Mouse (Mus musculus) embryonic facial prominence, embryonic 15.5 days (tissue): ENCODE measurements around the gene Cptp. TPM values are rescaled to one million over a fixed set of nuclear protein-coding genes. Genes with fewer than 3 reads are reported as not detected.

Experiments used
- ATAC-seq: fragments of 200-750 bp; cut with Nextera tagmentation; 2 replicates; pipeline ENCODE4 v1.8.0; 2017; ENCODE audit warnings: low read depth, moderate TSS enrichment; ENCODE audit not compliant: insufficient number of reproducible peaks, low FRiP score, low TSS enrichment
- H3K27ac ChIP-seq: fragments of 300-500 bp; sonication (generic); replicated peaks from 2 replicates; pipeline ENCODE4 v1.5.1; 2015; ENCODE audit warnings: mild to moderate bottlenecking, inconsistent platforms
- H3K27me3 ChIP-seq: fragments of 300-500 bp; sonication (generic); 2 replicates; pipeline ENCODE4 v1.6.1; 2015; ENCODE audit warnings: inconsistent platforms
- H3K36me3 ChIP-seq: fragments of 300-500 bp; sonication (generic); 2 replicates; pipeline ENCODE4 v1.6.1; 2015; ENCODE audit warnings: mild to moderate bottlenecking, inconsistent platforms
- H3K4me1 ChIP-seq: fragments of 300-500 bp; sonication (generic); 2 replicates; pipeline ENCODE4 v1.6.1; 2015; ENCODE audit warnings: inconsistent platforms
- H3K4me2 ChIP-seq: fragments of 300-500 bp; sonication (generic); replicated peaks from 2 replicates; pipeline ENCODE4 v1.6.1; 2015; ENCODE audit warnings: mild to moderate bottlenecking, inconsistent platforms
- H3K4me3 ChIP-seq: fragments of 300-500 bp; sonication (generic); replicated peaks from 2 replicates; pipeline ENCODE4 v1.5.1; 2015; ENCODE audit warnings: mild to moderate bottlenecking, inconsistent platforms
- H3K9ac ChIP-seq: fragments of 300-500 bp; sonication (generic); 2 replicates; pipeline ENCODE4 v1.6.1; 2015; ENCODE audit warnings: inconsistent platforms
- H3K9me3 ChIP-seq: fragments of 300-500 bp; sonication (generic); replicated peaks from 2 replicates; pipeline ENCODE4 v1.6.1; 2016; ENCODE audit warnings: inconsistent platforms
- WGBS: fragments of 180-500 bp; shearing (Covaris S2); methylation state at CpG from one replicate; pipeline ENCODE4 v1.1.7; 2015; 5-methylcytosine and 5-hydroxymethylcytosine counted together
- polyA plus RNA-seq: library from polyadenylated mRNA; unstranded; fragments of >200 nt; fragmentation: Nextera tagmentation; extraction: Ambion mirVana; gene quantifications from 2 replicates; pipeline ENCODE4 v1.2.1, GENCODE M21; 2015

The Cptp gene
- polyA plus RNA-seq, 1 experiment from 2014 or later, result 20.1 TPM

DNA sequence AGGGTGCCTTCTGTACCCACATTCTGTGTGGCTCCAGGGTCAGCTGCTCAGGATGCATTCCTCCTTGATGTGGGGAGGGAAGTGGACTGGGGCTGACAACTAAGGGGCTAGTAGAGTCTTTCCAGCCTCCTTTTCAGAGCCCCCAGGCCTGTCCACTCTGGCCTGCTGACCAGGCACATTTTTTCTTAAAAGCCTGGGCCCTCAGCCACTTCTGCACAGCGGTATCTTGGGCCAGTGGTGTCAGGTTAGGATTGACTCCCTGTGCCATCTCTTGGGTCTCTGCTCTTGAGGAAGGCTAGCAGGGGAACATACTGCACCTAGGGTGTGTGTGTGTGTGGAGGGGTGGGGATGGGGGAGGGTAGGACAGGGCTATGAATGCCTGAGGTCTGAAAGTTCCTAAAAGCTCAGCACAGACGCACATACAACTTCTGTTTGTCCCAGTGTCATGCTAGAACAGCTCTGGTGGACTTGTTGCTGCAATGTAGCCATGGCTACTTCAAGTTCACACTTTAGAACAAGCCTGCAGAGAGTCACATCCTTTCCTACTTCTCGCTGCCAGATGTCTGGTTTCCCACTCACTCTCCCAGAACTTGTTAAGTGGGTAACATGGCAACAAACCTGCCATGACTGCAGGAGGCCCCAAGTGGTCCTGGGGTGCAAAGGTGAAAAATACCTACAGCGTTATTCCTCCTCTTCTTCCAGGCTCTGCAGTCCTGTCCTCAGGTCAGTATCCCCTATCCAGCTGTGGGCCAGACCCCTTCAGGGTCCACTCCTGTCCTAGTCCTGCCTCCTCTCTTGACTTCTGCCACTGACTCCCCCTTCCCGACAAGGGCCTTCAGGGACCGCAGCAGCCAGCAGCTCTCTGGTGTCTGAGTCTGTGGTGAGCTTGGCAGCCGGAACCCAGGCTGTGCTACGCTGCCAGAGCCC lies 28.9 kb downstream of the Cptp start:
- Histone ChIP-seq H3K4me2 (peak overlapping the region; percentile 91), H3K27ac (peak overlapping the region; percentile 89), H3K27me3 (no peaks in the 10 kb centered on the region), H3K9ac (peak overlapping the region; percentile 51), H3K36me3 (peaks cover 17% of the 10 kb centered on the region), H3K4me1 (peaks cover 46% of the 10 kb centered on the region), H3K9me3 (no peaks in the 10 kb centered on the region), H3K4me3 (peak overlapping the region; percentile 55)
- 11% methylated on average over 8 of the region's 8 CpGs for WGBS
- no peak for ATAC-seq

DNA sequence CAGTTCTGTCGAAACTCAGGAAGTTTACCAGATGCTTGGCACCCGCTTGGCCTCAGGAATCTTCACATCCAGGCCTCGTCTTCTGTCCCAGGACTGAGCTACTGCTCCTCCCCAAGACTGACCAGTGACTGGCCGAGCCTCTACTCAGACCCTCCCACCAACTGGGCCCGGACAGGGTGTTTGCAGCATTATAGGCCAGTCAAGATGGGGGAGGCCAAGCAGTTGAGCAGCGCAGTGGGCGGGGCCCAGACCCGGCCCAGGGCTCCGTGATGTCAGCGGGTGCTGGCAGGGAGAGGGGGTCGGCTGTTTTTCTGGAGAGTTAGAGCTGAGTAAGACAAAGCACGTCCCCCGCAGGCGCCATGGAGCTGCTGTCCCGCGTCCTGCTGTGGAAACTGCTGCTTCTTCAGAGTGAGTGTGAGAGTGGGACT lies 29.7 kb downstream of the Cptp start, which contains the start of gene Mxra8:
Gene Mxra8, plus strand, starts transcription at position 198 of the 428 bp plus-strand sequence.
- ATAC-seq, result peak; percentile 85
- peaks cover 46% of the 10 kb centered on the region for H3K4me1 ChIP-seq
- peak within 1 kb of the TSS; percentile 89 for H3K27ac ChIP-seq
- 5% methylated on average over 16 of the region's 16 CpGs for WGBS
- no peaks in the 10 kb centered on the region for H3K9me3 ChIP-seq
- peak within 1 kb of the TSS; percentile 55 for H3K4me3 ChIP-seq
- H3K9ac ChIP-seq, result peak within 1 kb of the TSS; percentile 51
- H3K4me2 ChIP-seq, result peak within 1 kb of the TSS; percentile 91
- no peaks in the 10 kb centered on the region for H3K27me3 ChIP-seq
- H3K36me3 ChIP-seq, result peaks cover 17% of the 10 kb centered on the region

DNA sequence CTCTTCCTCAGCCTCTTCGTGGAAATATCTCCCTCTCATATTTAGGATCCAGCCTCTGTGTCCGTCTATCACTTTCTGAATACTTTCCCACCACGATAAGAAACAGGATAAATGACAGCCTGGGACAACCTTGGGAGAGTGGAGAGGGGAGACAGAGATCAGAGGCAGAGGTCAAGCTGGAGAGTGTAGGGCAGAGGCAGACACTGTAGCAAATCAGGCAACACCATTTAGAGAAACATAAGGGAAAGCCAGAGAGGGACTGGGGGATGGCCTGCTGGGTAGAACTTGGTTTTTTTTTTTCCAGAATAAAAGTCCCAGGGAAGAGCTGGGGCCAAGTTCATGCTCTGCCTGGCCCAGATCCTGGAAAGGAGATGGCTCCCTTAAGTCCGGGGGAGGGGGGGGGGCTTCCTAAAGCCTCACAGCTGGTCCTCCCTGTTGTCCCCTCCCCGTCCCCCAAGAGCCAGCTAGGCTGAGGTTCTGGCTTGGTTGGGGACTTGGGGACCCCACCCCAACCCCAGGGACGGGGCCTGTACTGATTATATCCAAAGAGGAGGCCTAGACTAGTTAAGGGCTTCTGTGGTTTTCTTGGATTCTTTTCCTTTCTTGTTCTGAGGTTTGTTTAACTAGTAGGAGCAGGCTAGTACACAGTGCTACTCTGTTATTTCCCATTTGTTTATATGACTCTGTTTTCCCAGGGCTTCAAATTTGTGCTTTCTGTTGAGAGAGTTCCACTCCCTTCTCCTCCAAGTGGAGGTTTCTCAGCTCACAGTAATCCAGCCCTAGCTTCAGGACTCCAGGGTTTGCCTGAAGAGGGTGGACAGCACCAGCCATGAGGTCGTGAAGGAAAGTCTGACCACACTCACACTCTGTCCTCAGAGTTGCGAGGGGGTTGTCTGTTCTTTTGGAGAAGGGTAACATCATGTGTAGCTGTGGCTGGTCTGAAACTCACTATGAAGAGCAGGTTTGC lies 30.8 kb downstream of the Cptp start:
- ATAC-seq, result peak; percentile 30; the same call in 1 of the 2 replicates
- peak overlapping the region; percentile 89 for H3K27ac ChIP-seq
- H3K4me1 ChIP-seq, result peaks cover 56% of the 10 kb centered on the region
- peak overlapping the region; percentile 91 for H3K4me2 ChIP-seq
- WGBS, result 51% methylated on average over 8 of the region's 8 CpGs
- H3K9ac ChIP-seq, result no peak overlapping the region
- H3K9me3 ChIP-seq, result no peaks in the 10 kb centered on the region
- H3K27me3 ChIP-seq, result no peaks in the 10 kb centered on the region
- peak overlapping the region; percentile 11; the same call in 1 of the 2 replicates for H3K4me3 ChIP-seq
- peaks cover 12% of the 10 kb centered on the region for H3K36me3 ChIP-seq

DNA sequence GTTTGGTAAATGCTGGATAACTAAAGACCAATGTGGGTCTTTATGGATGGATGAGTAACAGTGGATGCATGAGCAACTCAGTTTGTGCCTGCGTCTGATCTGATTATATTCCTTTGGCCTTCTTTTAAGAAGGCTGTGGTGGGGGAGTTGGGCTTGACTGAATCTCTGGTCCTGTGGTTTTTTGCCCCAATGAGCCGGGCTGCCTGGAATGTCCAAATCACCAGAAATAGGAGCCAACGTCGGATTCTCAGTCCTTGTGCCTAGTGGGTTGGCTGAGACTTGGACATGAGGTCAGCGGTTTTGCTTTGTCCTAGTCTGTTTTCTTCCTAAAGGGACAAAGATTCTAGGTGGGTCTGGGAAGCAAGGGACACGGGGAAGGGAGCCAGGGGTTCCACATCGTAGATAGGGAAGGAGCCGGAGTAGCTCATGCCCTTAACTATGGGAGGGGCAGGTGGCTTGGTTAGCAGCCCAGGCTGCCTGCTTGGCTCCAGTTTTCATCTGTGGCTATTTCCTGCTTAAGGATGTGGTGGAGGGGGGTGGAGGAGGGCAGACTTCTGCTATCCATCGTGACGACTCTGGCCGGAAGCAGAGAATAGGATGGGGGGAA lies 31.7 kb downstream of the Cptp start:
- peak overlapping the region; percentile 89 for H3K27ac ChIP-seq
- H3K9me3 ChIP-seq, result no peaks in the 10 kb centered on the region
- H3K9ac ChIP-seq, result no peak overlapping the region
- WGBS, result 64% methylated on average over 11 of the region's 11 CpGs
- no peaks in the 10 kb centered on the region for H3K27me3 ChIP-seq
- H3K36me3 ChIP-seq, result peaks cover 11% of the 10 kb centered on the region
- no peak overlapping the region for H3K4me3 ChIP-seq
- peaks cover 65% of the 10 kb centered on the region for H3K4me1 ChIP-seq
- peak overlapping the region; percentile 22; the same call in 1 of the 2 replicates for H3K4me2 ChIP-seq
- no peak for ATAC-seq

DNA sequence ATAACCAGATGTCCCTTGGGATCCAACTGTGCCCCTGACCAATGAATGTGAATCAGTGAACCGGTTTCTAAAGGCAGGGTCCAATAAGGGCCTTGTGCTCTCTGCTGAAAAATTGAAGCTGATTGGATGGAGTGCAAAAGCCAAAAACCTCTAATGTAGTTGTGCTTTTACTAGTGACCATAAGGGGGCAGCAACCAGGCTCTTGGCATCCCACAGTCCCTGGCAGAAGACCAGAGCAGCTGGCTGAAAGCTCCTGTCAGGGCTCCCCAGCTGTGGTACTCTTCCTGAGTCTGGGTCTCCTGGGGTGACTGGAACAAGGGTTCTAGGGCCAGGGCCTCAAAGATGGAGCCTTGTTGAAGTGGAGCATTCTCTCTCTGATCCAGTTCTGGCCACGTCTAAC lies 35.4 kb downstream of the Cptp start:
- no peaks in the 10 kb centered on the region for H3K27me3 ChIP-seq
- H3K9ac ChIP-seq, result no peak overlapping the region
- H3K27ac ChIP-seq, result peak overlapping the region; percentile 81
- WGBS, result 22% methylated on average over 2 of the region's 2 CpGs
- no peaks in the 10 kb centered on the region for H3K9me3 ChIP-seq
- H3K4me2 ChIP-seq, result peak overlapping the region; percentile 12; the same call in 1 of the 2 replicates
- ATAC-seq, result no peak
- H3K4me3 ChIP-seq, result no peak overlapping the region
- peaks cover 45% of the 10 kb centered on the region for H3K4me1 ChIP-seq
- H3K36me3 ChIP-seq, result peaks cover 9% of the 10 kb centered on the region

DNA sequence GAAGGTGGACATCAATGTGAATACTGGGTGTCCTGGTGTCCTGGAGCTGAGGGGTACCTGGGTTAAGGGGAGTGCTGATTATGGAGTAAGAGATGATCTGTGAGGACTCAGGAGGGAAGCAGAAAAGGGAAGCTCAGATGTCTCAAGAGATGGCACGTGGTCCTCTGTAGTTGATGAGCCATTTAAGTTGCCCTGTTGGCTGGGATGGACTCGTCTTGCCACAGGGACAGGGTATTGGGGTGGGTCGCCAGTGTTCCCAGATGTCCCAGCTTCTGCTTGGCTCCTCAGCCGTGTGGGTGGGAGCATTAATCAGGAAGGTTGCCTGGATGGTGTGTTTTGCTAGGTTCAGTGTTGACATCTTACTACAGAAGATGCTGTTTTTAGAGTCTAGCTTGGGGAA lies 36.0 kb downstream of the Cptp start:
- no peak overlapping the region for H3K9ac ChIP-seq
- no peak for ATAC-seq
- peaks cover 9% of the 10 kb centered on the region for H3K36me3 ChIP-seq
- no peaks in the 10 kb centered on the region for H3K27me3 ChIP-seq
- 83% methylated on average over 4 of the region's 4 CpGs for WGBS
- H3K27ac ChIP-seq, result no peak overlapping the region
- no peak overlapping the region for H3K4me3 ChIP-seq
- H3K9me3 ChIP-seq, result no peaks in the 10 kb centered on the region
- peaks cover 40% of the 10 kb centered on the region for H3K4me1 ChIP-seq
- no peak overlapping the region for H3K4me2 ChIP-seq

DNA sequence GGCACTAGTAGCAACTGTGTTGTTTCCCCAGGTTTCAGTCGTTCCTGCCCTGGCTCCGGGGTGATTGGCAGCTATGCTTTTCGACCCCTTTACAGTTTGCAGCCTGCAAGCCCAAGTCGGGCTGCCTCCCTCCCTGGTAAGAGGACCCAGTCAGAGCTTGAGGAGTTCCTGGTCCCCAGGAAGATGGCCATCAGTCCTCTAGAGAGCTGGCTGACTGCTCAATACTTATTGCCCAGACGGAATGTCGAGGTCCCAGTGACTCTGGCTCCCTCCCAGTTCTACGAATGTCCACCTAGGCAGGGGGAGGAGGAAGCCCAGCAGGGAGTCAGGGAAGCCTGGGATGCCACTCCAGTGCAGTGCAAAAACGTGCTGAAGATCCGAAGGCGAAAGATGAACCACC lies 36.9 kb downstream of the Cptp start:
- peak overlapping the region; percentile 78 for H3K4me2 ChIP-seq
- peaks cover 31% of the 10 kb centered on the region for H3K4me1 ChIP-seq
- 48% methylated on average over 10 of the region's 10 CpGs for WGBS
- peaks cover 15% of the 10 kb centered on the region for H3K36me3 ChIP-seq
- peak overlapping the region; percentile 93 for H3K27ac ChIP-seq
- H3K9ac ChIP-seq, result peak overlapping the region; percentile 78
- H3K4me3 ChIP-seq, result peak overlapping the region; percentile 67
- H3K27me3 ChIP-seq, result no peaks in the 10 kb centered on the region
- ATAC-seq, result no peak
- no peaks in the 10 kb centered on the region for H3K9me3 ChIP-seq

DNA sequence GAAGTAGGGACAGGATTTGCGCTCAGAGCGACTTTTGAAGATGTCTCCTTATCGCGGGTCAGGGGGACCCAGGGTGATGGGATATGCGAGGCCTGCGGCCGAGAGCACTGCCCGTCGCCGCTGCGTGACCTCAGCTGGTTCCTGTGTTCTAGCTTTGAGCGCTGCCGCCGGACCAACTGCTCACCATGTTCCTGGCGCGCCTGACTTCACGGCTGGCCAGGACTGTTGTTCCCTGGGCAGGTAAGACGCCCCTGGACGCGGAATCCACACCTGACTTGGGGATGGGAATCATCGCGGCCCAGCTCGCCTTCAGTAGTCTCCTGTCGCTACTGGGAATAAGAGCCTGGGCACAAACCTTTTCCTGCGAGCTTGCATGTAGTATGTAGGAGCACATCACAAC lies 37.4 kb downstream of the Cptp start:
- Histone ChIP-seq H3K27me3 (no peaks in the 10 kb centered on the region), H3K27ac (peak overlapping the region; percentile 93), H3K36me3 (peaks cover 19% of the 10 kb centered on the region), H3K4me3 (peak overlapping the region; percentile 67), H3K4me2 (peak overlapping the region; percentile 78), H3K9me3 (no peaks in the 10 kb centered on the region), H3K4me1 (peaks cover 29% of the 10 kb centered on the region), H3K9ac (peak overlapping the region; percentile 78)
- WGBS, result under 1% methylated on average over 25 of the region's 25 CpGs
- no peak for ATAC-seq

DNA sequence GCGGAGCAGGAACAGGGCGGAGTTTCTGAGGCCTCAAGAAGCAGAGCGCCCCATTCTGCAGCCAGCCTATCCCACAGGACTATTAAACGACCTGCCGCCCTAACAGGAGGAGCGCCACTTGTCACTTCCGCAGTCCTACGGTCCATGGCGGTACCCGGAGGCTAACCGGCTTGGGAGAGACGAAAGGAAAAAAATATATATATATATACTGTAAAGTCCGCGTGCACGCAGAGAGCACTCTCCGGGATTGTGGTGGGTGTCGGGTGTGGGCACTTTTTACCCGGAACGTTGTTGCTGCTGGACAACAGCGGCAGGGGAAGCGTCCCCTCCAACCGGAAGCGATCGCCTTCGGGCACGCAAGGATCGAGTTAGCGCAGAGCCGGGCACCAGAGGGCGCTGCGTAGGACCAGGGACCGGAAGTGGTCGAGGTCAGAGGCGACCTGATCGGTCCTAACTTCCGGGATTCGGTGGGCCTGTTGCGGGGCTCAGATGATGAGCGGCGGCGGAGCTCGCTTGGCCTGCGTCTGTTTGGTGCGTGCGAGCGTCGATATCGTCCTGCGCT lies 38.0 kb downstream of the Cptp start, which contains the start of gene Aurkaip1:
Gene Aurkaip1, plus strand, starts transcription at position 68 of the 562 bp plus-strand sequence.
- Histone ChIP-seq H3K27me3 (no peaks in the 10 kb centered on the region), H3K4me2 (peak within 1 kb of the TSS; percentile 78), H3K27ac (peak within 1 kb of the TSS; percentile 93), H3K4me1 (peaks cover 29% of the 10 kb centered on the region), H3K4me3 (peak within 1 kb of the TSS; percentile 67), H3K36me3 (peaks cover 24% of the 10 kb centered on the region), H3K9ac (peak within 1 kb of the TSS; percentile 78), H3K9me3 (no peaks in the 10 kb centered on the region)
- ATAC-seq, result peak; percentile 92
- under 1% methylated on average over 49 of the region's 49 CpGs for WGBS

DNA sequence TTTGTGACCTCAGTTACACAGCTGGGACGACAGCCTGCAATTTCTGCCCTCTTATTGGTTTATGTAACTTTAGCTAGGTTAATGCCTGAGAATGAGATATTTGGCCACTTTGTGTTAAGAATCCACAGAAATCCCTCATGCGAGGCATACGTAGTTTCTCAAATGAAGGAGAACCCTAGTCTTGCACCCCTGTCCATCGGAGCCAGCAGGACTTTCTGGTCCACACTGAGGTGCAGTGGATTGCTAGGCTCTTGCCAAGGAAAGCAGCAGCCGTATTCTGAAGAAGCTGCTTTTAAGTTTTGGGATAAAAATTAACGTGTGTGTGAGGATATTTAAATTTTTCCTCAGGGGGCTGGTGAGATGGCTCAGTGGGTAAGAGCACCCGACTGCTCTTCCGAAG lies 38.6 kb downstream of the Cptp start:
- no peaks in the 10 kb centered on the region for H3K9me3 ChIP-seq
- peaks cover 27% of the 10 kb centered on the region for H3K36me3 ChIP-seq
- H3K9ac ChIP-seq, result no peak overlapping the region
- H3K4me3 ChIP-seq, result peak overlapping the region; percentile 67
- H3K4me1 ChIP-seq, result peaks cover 29% of the 10 kb centered on the region
- H3K27me3 ChIP-seq, result no peaks in the 10 kb centered on the region
- peak overlapping the region; percentile 93 for H3K27ac ChIP-seq
- WGBS, result 50% methylated on average over 8 of the region's 8 CpGs
- peak overlapping the region; percentile 78 for H3K4me2 ChIP-seq
- ATAC-seq, result no peak
